Mouse (Mus musculus): ENCODE results near the gene Speer4a. TPM values are rescaled to one million over a fixed set of nuclear protein-coding genes. Genes with fewer than 3 reads are reported as not detected.
"Not testable (repeated sequence)": the region's sequence is repeated elsewhere in the genome, so short reads cannot be mapped to it uniquely, and the experiment has no call there.

Speer4a gene
- total RNA-seq (2021) = not detected
- long read RNA-seq, experiment 1 = 0 reads
- long read RNA-seq, experiment 2 = 0 reads

GRCm38 (mm10) chr5:26039458-26039857, at the start of gene Speer4a:
Speer4a (minus strand) TSS chr5:26039558.
- not testable (repeated sequence) for DNase-seq (ENCODE audit: low spot score in 2 of 2)

GRCm38 (mm10) chr5:26079023-26079422, 39.7 kb upstream of the Speer4a start:
- DNase-seq (ENCODE audit: low spot score in 2 of 2) = not testable (repeated sequence)

- no peak for DNase-seq (ENCODE audit: low spot score in 2 of 2)
Observed at GRCm38 (mm10) chr5:26070716-26071115, 31.4 kb upstream of the Speer4a start.

- DNase-seq (ENCODE audit: low spot score in 2 of 2) = not testable (repeated sequence)
Observed at GRCm38 (mm10) chr5:26058481-26058880, 19.1 kb upstream of the Speer4a start, which contains the start of gene Gm7347. Gm7347 (minus strand) TSS chr5:26058581.

GRCm38 (mm10) chr5:26022816-26023215, 16.5 kb downstream of the Speer4a start, which contains the start of gene Gm5862:
Gm5862 (minus strand) TSS chr5:26022916.
- DNase-seq (ENCODE audit: low spot score in 2 of 2) = not testable (repeated sequence)

- peak in 1 of 2 experiments; percentile 0 for DNase-seq (ENCODE audit: low spot score in 2 of 2)
Observed at GRCm38 (mm10) chr5:26007697-26008096, 31.7 kb downstream of the Speer4a start.

- DNase-seq (ENCODE audit: low spot score in 2 of 2) = peak; percentile 16 to 18
Observed at GRCm38 (mm10) chr5:26006937-26007695, 32.2 kb downstream of the Speer4a start.

GRCm38 (mm10) chr5:26004698-26005097, 34.7 kb downstream of the Speer4a start, which contains the start of gene Gm1979:
Gm1979 (minus strand) TSS chr5:26004798.
- DNase-seq (ENCODE audit: low spot score in 2 of 2) = not testable (repeated sequence)

GRCm38 (mm10) chr5:25988550-25988949, 50.8 kb downstream of the Speer4a start, which contains the start of gene Gm21698:
Gm21698 (minus strand) TSS chr5:25988650.
- not testable (repeated sequence) for DNase-seq (ENCODE audit: low spot score in 2 of 2)

Other genes with a start within 250 kb of the Speer4a start
- not detected for gene Gm21663, start 97.2 kb downstream of the Speer4a start, total RNA-seq (2021)
- not detected for gene Gm21671, start 85.1 kb downstream of the Speer4a start, total RNA-seq (2021)
- gene Gm21680, start 66.9 kb downstream of the Speer4a start, total RNA-seq (2021) = not detected
- not detected for gene Gm21698, start 50.9 kb downstream of the Speer4a start, total RNA-seq (2021)
- under 1 TPM in 1 of 2 experiments, not detected in 1; 0.58 TPM for gene Gm1979, start 34.8 kb downstream of the Speer4a start, total RNA-seq (2021)
- gene Gm5862, start 16.6 kb downstream of the Speer4a start, total RNA-seq (2021) = not detected
- gene Gm7347, start 19.0 kb upstream of the Speer4a start, total RNA-seq (2021) = not detected
- gene Gm10471, start 49.7 kb upstream of the Speer4a start, total RNA-seq (2021) = not detected
- not detected for gene 5031410I06Rik, start 65.8 kb upstream of the Speer4a start, total RNA-seq (2021)
- not detected for gene Gm10220, start 81.9 kb upstream of the Speer4a start, total RNA-seq (2021)
- gene Gm7361, start 218.1 kb upstream of the Speer4a start, total RNA-seq (2021) = under 1 TPM; 0.36 to 0.39 TPM

Measured in layer of hippocampus, postnatal 14 days (tissue).